Mouse (Mus musculus) neural tube, embryonic 15.5 days (tissue): ENCODE data around the gene C1rb. TPM values are rescaled to one million over a fixed set of nuclear protein-coding genes. Genes with fewer than 3 reads are reported as not detected.
"Not testable (repeated sequence)": the region's sequence is repeated elsewhere in the genome, so short reads cannot be mapped to it uniquely, and the experiment has no call there.

ENCODE experiments used
- ATAC-seq: fragments of 200-750 bp; cut with Nextera tagmentation; 2 replicates; pipeline ENCODE4 v1.8.0; 2017; ENCODE audit warnings: mild to moderate bottlenecking, moderate TSS enrichment, moderate library complexity; ENCODE audit not compliant: low FRiP score
- H3K27ac ChIP-seq: fragments of 300-500 bp; sonication (generic); replicated peaks from 2 replicates; pipeline ENCODE4 v1.5.1; 2015; ENCODE audit warnings: mild to moderate bottlenecking, inconsistent platforms
- H3K27me3 ChIP-seq: fragments of 300-500 bp; sonication (generic); replicated peaks from 2 replicates; pipeline ENCODE4 v1.6.1; 2015; ENCODE audit warnings: inconsistent platforms
- H3K36me3 ChIP-seq: fragments of 300-500 bp; sonication (generic); 2 replicates; pipeline ENCODE4 v1.6.1; 2015; ENCODE audit warnings: inconsistent platforms
- H3K4me1 ChIP-seq: fragments of 300-500 bp; sonication (generic); 2 replicates; pipeline ENCODE4 v1.6.1; 2015; ENCODE audit warnings: inconsistent platforms
- H3K4me2 ChIP-seq: fragments of 300-500 bp; sonication (generic); 2 replicates; pipeline ENCODE4 v1.6.1; 2015; ENCODE audit warnings: inconsistent platforms, mild to moderate bottlenecking, moderate library complexity
- H3K4me3 ChIP-seq: fragments of 300-500 bp; sonication (generic); replicated peaks from 2 replicates; pipeline ENCODE4 v1.5.1; 2015; ENCODE audit warnings: mild to moderate bottlenecking, inconsistent platforms
- H3K9ac ChIP-seq: fragments of 300-500 bp; sonication (generic); replicated peaks from 2 replicates; pipeline ENCODE4 v1.6.1; 2015; ENCODE audit warnings: mild to moderate bottlenecking, inconsistent platforms
- H3K9me3 ChIP-seq: fragments of 300-500 bp; sonication (generic); replicated peaks from 2 replicates; pipeline ENCODE4 v1.6.1; 2016; ENCODE audit warnings: inconsistent platforms
- WGBS: fragments of 180-500 bp; shearing (Covaris S2); methylation state at CpG from one replicate; pipeline ENCODE4 v1.1.7; 2015; ENCODE audit warnings: mixed read lengths; 5-methylcytosine and 5-hydroxymethylcytosine counted together
- polyA plus RNA-seq: library from polyadenylated mRNA; unstranded; fragments of >200 nt; fragmentation: Nextera tagmentation; extraction: Ambion mirVana; gene quantifications from 2 replicates; pipeline ENCODE4 v1.2.1, GENCODE M21; 2015

C1rb gene
- polyA plus RNA-seq, 1 experiment from 2014 or later, result not detected

- H3K4me1 ChIP-seq, H3K27ac ChIP-seq, H3K36me3 ChIP-seq, H3K9me3 ChIP-seq, H3K4me2 ChIP-seq, ATAC-seq, H3K4me3 ChIP-seq, H3K9ac ChIP-seq, H3K27me3 ChIP-seq: not testable (repeated sequence)
- WGBS, result 78% methylated on average over 2 of the region's 2 CpGs
These were observed 14.1 kb upstream of the C1rb start for GRCm38 (mm10) chr6:124555956-124556355.

GRCm38 (mm10) chr6:124561156-124561555, 8.9 kb upstream of the C1rb start:
- not testable (repeated sequence) for H3K27ac ChIP-seq, H3K9me3 ChIP-seq, ATAC-seq, H3K4me3 ChIP-seq, H3K36me3 ChIP-seq, H3K4me2 ChIP-seq, H3K9ac ChIP-seq, H3K4me1 ChIP-seq, H3K27me3 ChIP-seq
- 91% methylated on average over 4 of the region's 4 CpGs for WGBS

- not testable (repeated sequence) for H3K4me1 ChIP-seq, H3K36me3 ChIP-seq, H3K9ac ChIP-seq, ATAC-seq, H3K27me3 ChIP-seq, H3K4me2 ChIP-seq, H3K9me3 ChIP-seq, H3K27ac ChIP-seq, H3K4me3 ChIP-seq
- 93% methylated on average over 2 of the region's 2 CpGs for WGBS
These were observed 8.5 kb upstream of the C1rb start for GRCm38 (mm10) chr6:124561611-124562010.

GRCm38 (mm10) chr6:124575155-124575678, 5.1 kb downstream of the C1rb start:
- not testable (repeated sequence) for ATAC-seq

GRCm38 (mm10) chr6:124580155-124580554, 10.1 kb downstream of the C1rb start:
- not testable (repeated sequence) for H3K4me2 ChIP-seq, H3K9me3 ChIP-seq, ATAC-seq, H3K36me3 ChIP-seq, H3K27me3 ChIP-seq, H3K9ac ChIP-seq, H3K4me1 ChIP-seq, H3K4me3 ChIP-seq, H3K27ac ChIP-seq
- 83% methylated on average over 7 of the region's 7 CpGs for WGBS

More at GRCm38 (mm10) chr6:124575155-124575678, 5.1 kb downstream of the C1rb start:
- H3K4me2 ChIP-seq, H3K4me3 ChIP-seq, H3K9ac ChIP-seq, H3K4me1 ChIP-seq, H3K36me3 ChIP-seq, H3K27me3 ChIP-seq, H3K9me3 ChIP-seq, H3K27ac ChIP-seq: not testable (repeated sequence)
- 89% methylated on average over 3 of the region's 3 CpGs for WGBS

GRCm38 (mm10) chr6:124582231-124582630, 12.1 kb downstream of the C1rb start:
- 82% methylated on average over 1 of the region's 1 CpGs for WGBS

GRCm38 (mm10) chr6:124584935-124585334, 14.8 kb downstream of the C1rb start:
- H3K9ac ChIP-seq, result no peak overlapping the region
- H3K4me2 ChIP-seq, result no peak overlapping the region
- no peaks in the 10 kb centered on the region for H3K4me1 ChIP-seq
- no peak overlapping the region for H3K4me3 ChIP-seq
- no peak for ATAC-seq
- no peaks in the 10 kb centered on the region for H3K27me3 ChIP-seq
- 80% methylated on average over 3 of the region's 3 CpGs for WGBS
- no peak overlapping the region for H3K27ac ChIP-seq
- no peaks in the 10 kb centered on the region for H3K36me3 ChIP-seq
- H3K9me3 ChIP-seq, result no peaks in the 10 kb centered on the region

More at GRCm38 (mm10) chr6:124582231-124582630, 12.1 kb downstream of the C1rb start:
- Histone ChIP-seq H3K9me3 (no peaks in the 10 kb centered on the region), H3K9ac (no peak overlapping the region), H3K27me3 (no peaks in the 10 kb centered on the region), H3K36me3 (no peaks in the 10 kb centered on the region), H3K27ac (no peak overlapping the region), H3K4me2 (no peak overlapping the region), H3K4me3 (no peak overlapping the region), H3K4me1 (no peaks in the 10 kb centered on the region)
- ATAC-seq, result no peak

- Histone ChIP-seq H3K27ac (no peak overlapping the region), H3K9ac (no peak overlapping the region), H3K4me3 (no peak overlapping the region), H3K27me3 (no peaks in the 10 kb centered on the region), H3K36me3 (no peaks in the 10 kb centered on the region), H3K4me1 (no peaks in the 10 kb centered on the region), H3K9me3 (no peaks in the 10 kb centered on the region), H3K4me2 (no peak overlapping the region)
- 98% methylated on average over 3 of the region's 3 CpGs for WGBS
- no peak for ATAC-seq
These were observed 15.7 kb downstream of the C1rb start for GRCm38 (mm10) chr6:124585761-124586160.

GRCm38 (mm10) chr6:124586266-124586665, 16.2 kb downstream of the C1rb start:
- Histone ChIP-seq H3K27me3 (no peaks in the 10 kb centered on the region), H3K4me1 (no peaks in the 10 kb centered on the region), H3K9ac (no peak overlapping the region), H3K4me3 (no peak overlapping the region), H3K27ac (no peak overlapping the region), H3K9me3 (no peaks in the 10 kb centered on the region), H3K4me2 (no peak overlapping the region), H3K36me3 (no peaks in the 10 kb centered on the region)
- ATAC-seq, result no peak
- WGBS, result 75% methylated on average over 4 of the region's 4 CpGs

- Histone ChIP-seq H3K36me3 (no peaks in the 10 kb centered on the region), H3K9ac (no peak overlapping the region), H3K4me3 (no peak overlapping the region), H3K4me1 (no peaks in the 10 kb centered on the region), H3K4me2 (no peak overlapping the region), H3K9me3 (no peaks in the 10 kb centered on the region), H3K27ac (no peak overlapping the region), H3K27me3 (no peaks in the 10 kb centered on the region)
- ATAC-seq, result no peak
These were observed 18.7 kb downstream of the C1rb start for GRCm38 (mm10) chr6:124588771-124589170.

GRCm38 (mm10) chr6:124592186-124592700, 22.1 kb downstream of the C1rb start:
- H3K9me3 ChIP-seq, result no peaks in the 10 kb centered on the region
- WGBS, result 86% methylated on average over 4 of the region's 4 CpGs
- H3K27ac ChIP-seq, result no peak overlapping the region
- H3K36me3 ChIP-seq, result no peaks in the 10 kb centered on the region
- no peak overlapping the region for H3K4me2 ChIP-seq
- no peaks in the 10 kb centered on the region for H3K27me3 ChIP-seq
- no peak overlapping the region for H3K9ac ChIP-seq
- no peak for ATAC-seq
- no peak overlapping the region for H3K4me3 ChIP-seq
- no peaks in the 10 kb centered on the region for H3K4me1 ChIP-seq

- WGBS, result 89% methylated on average over 8 of the region's 8 CpGs
- H3K9ac ChIP-seq, result no peak overlapping the region
- H3K27me3 ChIP-seq, result no peaks in the 10 kb centered on the region
- H3K4me1 ChIP-seq, result no peaks in the 10 kb centered on the region
- no peaks in the 10 kb centered on the region for H3K36me3 ChIP-seq
- no peak overlapping the region for H3K27ac ChIP-seq
- no peak overlapping the region for H3K4me2 ChIP-seq
- H3K9me3 ChIP-seq, result no peaks in the 10 kb centered on the region
- H3K4me3 ChIP-seq, result no peak overlapping the region
- no peak for ATAC-seq
These were observed 23.0 kb downstream of the C1rb start for GRCm38 (mm10) chr6:124593121-124593520.
